Mouse (Mus musculus) lung, adult 2 months (tissue): ENCODE results near the gene Ssh2. TPM values are rescaled to one million over a fixed set of nuclear protein-coding genes. Genes with fewer than 3 reads are reported as not detected.
A peak's percentile ranks its signal among the peaks of the same experiment; 100 is the strongest.
"Not testable (repeated sequence)": the region's sequence is repeated elsewhere in the genome, so short reads cannot be mapped to it uniquely, and the experiment has no call there.

Source experiments
- DNase-seq: peaks from one replicate; pipeline ENCODE4 v3.0.0; 2022
- H3K4me1 ChIP-seq: fragments of 200-500 bp; 2 replicates; pipeline ENCODE4 v1.6.1; 2011; ENCODE audit warnings: low read length; ENCODE audit not compliant: control insufficient read depth, insufficient read depth
- H3K4me3 ChIP-seq: fragments of 200-500 bp; replicated peaks from 2 replicates; pipeline ENCODE3; 2011; ENCODE audit warnings: low read depth, mild to moderate bottlenecking, control low read depth, low read length; ENCODE audit errors: extremely low read depth
- CTCF ChIP-seq: fragments of 200-500 bp; IDR thresholded peaks from 2 replicates; pipeline ENCODE4 v1.5.1; 2011; ENCODE audit warnings: mild to moderate bottlenecking, low read length, control low read depth; ENCODE audit not compliant: insufficient read depth
- POLR2A ChIP-seq: fragments of 200-500 bp; IDR thresholded peaks from 2 replicates; pipeline ENCODE4 v1.6.1; 2011; ENCODE audit warnings: low read depth, mild to moderate bottlenecking, control low read depth, low read length, borderline replicate concordance; ENCODE audit errors: extremely low read depth
- WGBS: fragments of 180-500 bp; shearing (Covaris S2); methylation state at CpG from one replicate; pipeline ENCODE4 v1.1.7; 2018; 5-methylcytosine and 5-hydroxymethylcytosine counted together
- polyA plus RNA-seq: library from polyadenylated mRNA; depleted of rRNA; stranded (reverse); fragments of >200 nt; gene quantifications from 2 replicates; pipeline ENCODE4 v1.2.3, GENCODE M21; 2012

The Ssh2 gene
- polyA plus RNA-seq, 1 experiment: 31.8 TPM

DNA sequence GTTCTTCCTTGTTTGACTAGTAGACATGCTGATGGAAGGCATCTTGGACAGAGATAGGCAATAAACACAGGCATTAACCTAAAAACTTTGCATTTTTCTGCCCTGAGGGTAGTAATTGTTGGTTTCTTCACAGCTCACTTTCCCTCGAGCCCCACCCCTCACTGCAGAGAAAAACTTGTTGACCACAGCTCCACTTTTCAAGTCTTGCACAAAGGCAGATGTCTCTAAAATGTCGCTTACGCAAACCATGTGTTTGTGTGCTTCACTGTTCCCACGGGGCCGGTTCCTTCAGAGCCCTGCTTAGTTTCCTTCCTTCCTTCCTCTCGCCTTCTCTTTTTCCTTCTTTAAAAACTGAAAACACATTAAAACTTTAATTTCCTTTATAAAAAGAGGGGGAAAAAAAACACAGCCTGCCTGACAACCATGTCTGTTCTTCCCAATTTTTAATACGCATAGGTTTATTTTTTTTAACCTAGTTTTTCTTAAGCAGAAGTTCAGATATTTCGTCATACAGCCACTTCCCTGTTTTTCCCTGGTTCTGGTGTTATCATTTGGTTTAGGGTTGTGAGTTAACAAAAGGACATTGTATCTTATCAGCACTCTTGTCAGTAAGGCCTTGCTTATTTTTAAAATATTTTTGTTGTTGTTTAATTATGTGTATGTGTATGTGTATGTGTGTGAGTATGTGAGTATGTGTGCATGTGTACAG lies 156.3 kb downstream of the Ssh2 start:
- no peak for DNase-seq
- WGBS: 6% methylated on average over 8 of the region's 8 CpGs
- no peak overlapping the region for H3K4me3 ChIP-seq
- TF ChIP-seq POLR2A (0 out of 2 replicates have a peak, but pooled peaks have one; percentile 11), CTCF (no peak)
- peaks cover 33% of the 10 kb centered on the region for H3K4me1 ChIP-seq

DNA sequence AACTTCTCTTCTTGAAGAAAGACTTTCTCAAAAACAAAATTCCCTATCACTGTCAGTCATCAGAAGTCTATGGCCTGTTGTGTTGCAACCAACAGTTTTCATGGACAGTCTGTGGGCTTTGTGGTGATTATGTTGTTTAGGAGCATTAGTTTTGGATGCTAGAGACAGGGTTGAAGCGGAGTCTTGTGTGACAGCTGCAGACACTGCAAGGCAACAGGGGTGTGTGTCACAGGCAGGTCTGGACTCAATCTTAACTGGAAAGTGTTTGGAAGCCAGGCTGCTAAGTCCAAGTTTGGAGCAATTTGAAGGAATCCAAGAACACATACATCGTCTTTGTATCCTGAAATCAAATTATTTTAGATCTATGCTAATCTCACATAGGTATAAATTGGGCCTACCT lies 162.5 kb downstream of the Ssh2 start:
- WGBS: 86% methylated on average over 2 of the region's 2 CpGs
- DNase-seq: no peak
- H3K4me1 ChIP-seq: peaks cover 11% of the 10 kb centered on the region
- H3K4me3 ChIP-seq: no peak overlapping the region
- no peak for TF ChIP-seq CTCF
- TF ChIP-seq POLR2A: no peak

DNA sequence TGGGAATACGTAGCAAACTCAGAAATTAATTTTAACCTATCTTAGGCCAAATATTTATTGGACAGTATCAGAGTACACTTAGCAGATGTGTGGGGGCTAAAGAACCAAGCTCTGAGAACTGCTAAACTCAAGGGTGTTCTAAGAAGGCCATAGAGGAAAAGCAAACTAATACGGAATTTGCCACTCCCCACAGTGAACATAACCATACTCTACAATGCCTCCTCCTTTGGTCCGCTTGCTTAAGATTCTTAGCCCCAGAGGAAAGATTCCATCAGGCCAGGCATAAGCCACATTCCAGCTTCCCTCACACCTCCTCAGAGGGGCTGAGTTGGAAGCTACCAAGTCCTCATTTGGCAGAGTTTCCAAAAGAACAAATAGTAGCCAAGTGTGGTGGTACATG lies 165.1 kb downstream of the Ssh2 start:
- DNase-seq: no peak
- H3K4me3 ChIP-seq: no peak overlapping the region
- no peak for TF ChIP-seq POLR2A
- TF ChIP-seq CTCF: no peak

GRCm38 (mm10) chr11:77384151-77384550 lies 168.1 kb downstream of the Ssh2 start:
- no peak for TF ChIP-seq POLR2A
- TF ChIP-seq CTCF: no peak
- no peak for DNase-seq
- peaks cover 40% of the 10 kb centered on the region for H3K4me1 ChIP-seq
- 39% methylated on average over 3 of the region's 3 CpGs for WGBS
- H3K4me3 ChIP-seq: no peak overlapping the region

More for the DNA sequence above, 165.1 kb downstream of the Ssh2 start:
- WGBS: 57% methylated on average over 3 of the region's 3 CpGs
- H3K4me1 ChIP-seq: peaks cover 30% of the 10 kb centered on the region

- WGBS: 14% methylated on average over 3 of the region's 3 CpGs
Measured at GRCm38 (mm10) chr11:77385706-77386690, 169.9 kb downstream of the Ssh2 start.

DNA sequence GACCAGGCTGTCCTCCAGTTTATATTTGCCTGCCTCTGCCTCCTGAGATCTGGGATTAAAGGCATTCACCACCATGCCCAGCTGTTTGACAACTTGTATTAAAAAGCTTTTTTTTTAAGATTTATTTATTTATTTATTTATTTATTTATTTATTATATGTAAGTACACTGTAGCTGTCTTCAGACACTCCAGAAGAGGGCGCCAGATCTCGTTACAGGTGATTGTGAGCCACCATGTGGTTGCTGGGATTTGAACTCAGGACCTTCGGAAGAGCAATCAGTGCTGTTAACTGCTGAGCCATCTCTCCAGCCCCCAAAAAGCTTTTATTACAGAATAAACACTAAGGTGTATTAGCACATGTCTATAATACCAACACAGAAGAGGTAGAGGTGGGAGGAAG lies 172.1 kb downstream of the Ssh2 start:
- not testable (repeated sequence) for H3K4me3 ChIP-seq, DNase-seq
- H3K4me1 ChIP-seq: peaks cover 29% of the 10 kb centered on the region
- 89% methylated on average over 3 of the region's 3 CpGs for WGBS

More at GRCm38 (mm10) chr11:77385706-77386690, 169.9 kb downstream of the Ssh2 start:
- DNase-seq: no peak
- H3K4me3 ChIP-seq: no peak overlapping the region
- no peak for TF ChIP-seq CTCF
- no peak for TF ChIP-seq POLR2A
- peaks cover 36% of the 10 kb centered on the region for H3K4me1 ChIP-seq

DNA sequence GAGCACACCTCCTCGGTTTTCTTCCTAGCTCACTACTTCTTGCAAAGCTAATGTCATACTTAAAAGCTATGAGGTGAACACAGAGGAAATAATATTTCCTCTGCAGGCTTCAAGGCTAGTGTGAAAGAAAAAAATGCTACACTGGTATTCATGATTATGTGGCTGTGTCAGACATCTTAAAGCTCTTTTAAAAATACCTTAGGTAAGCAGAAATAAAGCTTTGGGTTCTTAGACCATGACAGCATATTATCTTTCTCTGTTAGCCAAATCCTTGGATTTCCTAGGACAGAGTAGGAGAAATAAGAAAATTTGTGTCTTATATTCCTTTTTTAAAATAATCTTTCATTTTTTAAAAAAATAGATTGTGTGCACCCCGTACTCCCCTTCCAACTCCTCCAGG lies 179.5 kb downstream of the Ssh2 start:
- DNase-seq: no peak
- 53% methylated on average over 2 of the region's 2 CpGs for WGBS

DNA sequence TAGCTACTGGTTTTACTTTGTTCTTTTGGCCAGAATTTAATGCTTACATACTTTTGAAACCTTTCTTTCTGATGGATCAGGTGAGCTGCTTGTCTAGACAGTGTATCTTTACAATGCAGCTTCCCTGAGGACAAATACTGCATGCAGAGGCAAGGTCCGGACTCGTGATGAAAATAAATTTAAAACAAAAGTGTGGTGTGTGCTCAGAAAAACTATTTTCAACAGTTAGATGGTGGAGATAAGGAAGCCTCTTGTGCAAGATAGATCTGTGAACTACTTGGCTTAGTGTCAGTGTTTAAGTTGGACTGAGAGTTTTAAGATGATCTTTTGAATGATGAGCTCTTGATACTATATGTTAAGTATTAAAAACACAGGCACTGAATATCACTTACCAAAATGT lies 186.4 kb downstream of the Ssh2 start:
- Histone ChIP-seq H3K4me1 (peaks cover 9% of the 10 kb centered on the region), H3K4me3 (no peak overlapping the region)
- TF ChIP-seq POLR2A (no peak), CTCF (no peak)
- DNase-seq: no peak
- WGBS: 28% methylated on average over 2 of the region's 2 CpGs

More for the DNA sequence above, 179.5 kb downstream of the Ssh2 start:
- TF ChIP-seq POLR2A (no peak), CTCF (no peak)
- Histone ChIP-seq H3K4me3 (no peak overlapping the region), H3K4me1 (peaks cover 5% of the 10 kb centered on the region)

- TF ChIP-seq POLR2A (no peak), CTCF (no peak)
- whole genome bisulfite sequencing: 50% methylated on average over 2 of the region's 2 CpGs
Measured at GRCm38 (mm10) chr11:77406329-77406728, 190.2 kb downstream of the Ssh2 start.

GRCm38 (mm10) chr11:77409879-77410278 lies 193.8 kb downstream of the Ssh2 start:
- peak; percentile 48 for DNase-seq
- H3K4me3 ChIP-seq: no peak overlapping the region
- 32% methylated on average over 6 of the region's 6 CpGs for WGBS
- TF ChIP-seq CTCF: no peak
- no peak for TF ChIP-seq POLR2A
- peaks cover 7% of the 10 kb centered on the region for H3K4me1 ChIP-seq

More at GRCm38 (mm10) chr11:77406329-77406728, 190.2 kb downstream of the Ssh2 start:
- no peak for DNase-seq
- Histone ChIP-seq H3K4me1 (peaks cover 14% of the 10 kb centered on the region), H3K4me3 (no peak overlapping the region)
